Mouse (Mus musculus) thymus, adult 2 months (tissue): ENCODE results near the gene Olfr1220.

ENCODE experiments used
- CTCF ChIP-seq: fragments of 200-500 bp; IDR thresholded peaks from 2 replicates; pipeline ENCODE4 v1.5.1; 2012; ENCODE audit warnings: mild to moderate bottlenecking, control low read depth, low read length, moderate library complexity, borderline replicate concordance; ENCODE audit not compliant: control insufficient read depth, poor library complexity, insufficient read depth; ENCODE audit errors: extremely low read depth
- POLR2A ChIP-seq: fragments of 200-500 bp; IDR thresholded peaks from 2 replicates; pipeline ENCODE4 v1.6.1; 2012; ENCODE audit warnings: mild to moderate bottlenecking, low read length, control low read depth, moderate library complexity; ENCODE audit not compliant: control insufficient read depth, poor library complexity, insufficient read depth; ENCODE audit errors: extremely low read depth

GRCm38 (mm10) chr2:89081487-89081886 lies 25.1 kb downstream of the Olfr1220 start:
- TF ChIP-seq CTCF (no peak), POLR2A (no peak)
